Mouse (Mus musculus) embryonic facial prominence, embryonic 13.5 days (tissue): Measurements from ENCODE around the gene Cyp2c55. TPM values are rescaled to one million over a fixed set of nuclear protein-coding genes. Genes with fewer than 3 reads are reported as not detected.

Experiments used
- ATAC-seq: fragments of 200-750 bp; cut with Nextera tagmentation; 2 replicates; pipeline ENCODE4 v1.8.0; 2017; ENCODE audit warnings: low read depth; ENCODE audit not compliant: insufficient number of reproducible peaks, insufficient read depth, low FRiP score, low TSS enrichment
- H3K27ac ChIP-seq: fragments of 300-500 bp; sonication (generic); 2 replicates; pipeline ENCODE4 v1.5.1; 2015; ENCODE audit warnings: moderate library complexity, mild to moderate bottlenecking, inconsistent platforms
- H3K27me3 ChIP-seq: fragments of 300-500 bp; sonication (generic); 2 replicates; pipeline ENCODE4 v1.6.1; 2015; ENCODE audit warnings: mild to moderate bottlenecking, inconsistent platforms
- H3K36me3 ChIP-seq: fragments of 300-500 bp; sonication (generic); 2 replicates; pipeline ENCODE4 v1.6.1; 2015; ENCODE audit warnings: mild to moderate bottlenecking, inconsistent platforms
- H3K4me1 ChIP-seq: fragments of 300-500 bp; sonication (generic); 2 replicates; pipeline ENCODE4 v1.6.1; 2015; ENCODE audit warnings: inconsistent platforms
- H3K4me2 ChIP-seq: fragments of 300-500 bp; sonication (generic); 2 replicates; pipeline ENCODE4 v1.6.1; 2015; ENCODE audit warnings: moderate library complexity, mild to moderate bottlenecking, inconsistent platforms
- H3K4me3 ChIP-seq: fragments of 300-500 bp; sonication (generic); 2 replicates; pipeline ENCODE4 v1.5.1; 2015; ENCODE audit warnings: mild to moderate bottlenecking, inconsistent platforms
- H3K9ac ChIP-seq: fragments of 300-500 bp; sonication (generic); 2 replicates; pipeline ENCODE4 v1.6.1; 2015; ENCODE audit warnings: mild to moderate bottlenecking, inconsistent platforms
- H3K9me3 ChIP-seq: fragments of 300-500 bp; sonication (generic); 2 replicates; pipeline ENCODE4 v1.6.1; 2016; ENCODE audit warnings: inconsistent platforms
- WGBS: fragments of 180-500 bp; shearing (Covaris S2); methylation state at CpG from one replicate; pipeline ENCODE4 v1.1.7; 2015; ENCODE audit warnings: mixed read lengths; 5-methylcytosine and 5-hydroxymethylcytosine counted together
- polyA plus RNA-seq: library from polyadenylated mRNA; unstranded; fragments of >200 nt; fragmentation: Nextera tagmentation; extraction: Ambion mirVana; gene quantifications from 2 replicates; pipeline ENCODE4 v1.2.1, GENCODE M21; 2015

The Cyp2c55 gene
- polyA plus RNA-seq, result 0.43 TPM in 1 of 2 replicates, not detected in the other

- H3K4me2 ChIP-seq, result no peak within 1 kb of the TSS
- H3K9ac ChIP-seq, result no peak within 1 kb of the TSS
- H3K4me3 ChIP-seq, result no peak within 1 kb of the TSS
Measured at GRCm38 (mm10) chr19:39006715-39007114, at the start of gene Cyp2c55. TSS of gene Cyp2c55 (plus strand) at chr19:39007019.

GRCm38 (mm10) chr19:38970741-38971140 lies 36.1 kb upstream of the Cyp2c55 start:
- peaks cover 21% of the 10 kb centered on the region for H3K36me3 ChIP-seq
- no peak overlapping the region for H3K4me2 ChIP-seq
- ATAC-seq, result no peak
- H3K27ac ChIP-seq, result no peak overlapping the region
- H3K27me3 ChIP-seq, result no peaks in the 10 kb centered on the region
- no peaks in the 10 kb centered on the region for H3K4me1 ChIP-seq
- no peak overlapping the region for H3K4me3 ChIP-seq
- no peak overlapping the region for H3K9ac ChIP-seq
- WGBS, result 87% methylated on average over 6 of the region's 6 CpGs
- H3K9me3 ChIP-seq, result no peaks in the 10 kb centered on the region

More at GRCm38 (mm10) chr19:39006715-39007114, at the start of gene Cyp2c55:
- Histone ChIP-seq H3K27ac (no peak within 1 kb of the TSS), H3K27me3 (no peaks in the 10 kb centered on the region), H3K9me3 (no peaks in the 10 kb centered on the region), H3K36me3 (no peaks in the 10 kb centered on the region), H3K4me1 (no peaks in the 10 kb centered on the region)
- ATAC-seq, result no peak

GRCm38 (mm10) chr19:38972581-38972980 lies 34.2 kb upstream of the Cyp2c55 start:
- ATAC-seq, result 0 out of 2 replicates have a peak, but pooled peaks have one; percentile 32
- Histone ChIP-seq H3K36me3 (peaks cover 11% of the 10 kb centered on the region), H3K27ac (no peak overlapping the region), H3K27me3 (no peaks in the 10 kb centered on the region), H3K4me1 (no peaks in the 10 kb centered on the region), H3K9ac (no peak overlapping the region), H3K9me3 (no peaks in the 10 kb centered on the region), H3K4me3 (no peak overlapping the region), H3K4me2 (no peak overlapping the region)
- 82% methylated on average over 5 of the region's 5 CpGs for WGBS

- H3K36me3 ChIP-seq, result peaks cover 11% of the 10 kb centered on the region
- WGBS, result 63% methylated on average over 7 of the region's 7 CpGs
- H3K27ac ChIP-seq, result no peak overlapping the region
- no peak overlapping the region for H3K4me2 ChIP-seq
- no peak overlapping the region for H3K9ac ChIP-seq
- no peaks in the 10 kb centered on the region for H3K27me3 ChIP-seq
- no peaks in the 10 kb centered on the region for H3K4me1 ChIP-seq
- no peak for ATAC-seq
- no peaks in the 10 kb centered on the region for H3K9me3 ChIP-seq
- H3K4me3 ChIP-seq, result no peak overlapping the region
Measured at GRCm38 (mm10) chr19:38973666-38974065, 33.2 kb upstream of the Cyp2c55 start.

- no peak for ATAC-seq
- Histone ChIP-seq H3K4me2 (no peak overlapping the region), H3K4me1 (no peaks in the 10 kb centered on the region), H3K27me3 (no peaks in the 10 kb centered on the region), H3K27ac (no peak overlapping the region), H3K9me3 (no peaks in the 10 kb centered on the region), H3K4me3 (no peak overlapping the region), H3K36me3 (no peaks in the 10 kb centered on the region; the same call in 1 of the 2 replicates), H3K9ac (no peak overlapping the region)
Measured at GRCm38 (mm10) chr19:38976269-38976668, 30.6 kb upstream of the Cyp2c55 start.

- no peak overlapping the region for H3K9ac ChIP-seq
- no peak overlapping the region for H3K27ac ChIP-seq
- 0% methylated on average over 1 of the region's 1 CpGs for WGBS
- no peaks in the 10 kb centered on the region for H3K27me3 ChIP-seq
- ATAC-seq, result no peak
- no peaks in the 10 kb centered on the region for H3K36me3 ChIP-seq
- H3K9me3 ChIP-seq, result no peaks in the 10 kb centered on the region
- H3K4me1 ChIP-seq, result no peaks in the 10 kb centered on the region
- H3K4me2 ChIP-seq, result no peak overlapping the region
- H3K4me3 ChIP-seq, result no peak overlapping the region
Measured at GRCm38 (mm10) chr19:38981966-38982365, 24.9 kb upstream of the Cyp2c55 start.

- no peaks in the 10 kb centered on the region for H3K27me3 ChIP-seq
- ATAC-seq, result no peak
Measured at GRCm38 (mm10) chr19:38998248-38998647, 8.6 kb upstream of the Cyp2c55 start.

GRCm38 (mm10) chr19:38998676-38999075 lies 8.1 kb upstream of the Cyp2c55 start:
- peaks cover under 1% of the 10 kb centered on the region; the same call in 1 of the 2 replicates for H3K9me3 ChIP-seq
- no peaks in the 10 kb centered on the region for H3K27me3 ChIP-seq
- no peak for ATAC-seq
- no peak overlapping the region for H3K4me2 ChIP-seq
- no peak overlapping the region for H3K4me3 ChIP-seq
- H3K27ac ChIP-seq, result no peak overlapping the region
- 94% methylated on average over 1 of the region's 1 CpGs for WGBS
- H3K36me3 ChIP-seq, result no peaks in the 10 kb centered on the region
- H3K9ac ChIP-seq, result no peak overlapping the region
- H3K4me1 ChIP-seq, result no peaks in the 10 kb centered on the region

More at GRCm38 (mm10) chr19:38998248-38998647, 8.6 kb upstream of the Cyp2c55 start:
- Histone ChIP-seq H3K9ac (no peak overlapping the region), H3K9me3 (peaks cover 4% of the 10 kb centered on the region), H3K36me3 (no peaks in the 10 kb centered on the region), H3K27ac (no peak overlapping the region), H3K4me3 (no peak overlapping the region), H3K4me2 (no peak overlapping the region), H3K4me1 (no peaks in the 10 kb centered on the region)
- 83% methylated on average over 4 of the region's 4 CpGs for WGBS

GRCm38 (mm10) chr19:39005132-39005531 lies 1.7 kb upstream of the Cyp2c55 start:
- no peak overlapping the region for H3K4me3 ChIP-seq
- H3K4me1 ChIP-seq, result no peaks in the 10 kb centered on the region
- 93% methylated on average over 1 of the region's 1 CpGs for WGBS
- no peak overlapping the region for H3K27ac ChIP-seq
- H3K9ac ChIP-seq, result no peak overlapping the region
- no peaks in the 10 kb centered on the region for H3K36me3 ChIP-seq
- no peak overlapping the region for H3K4me2 ChIP-seq
- no peaks in the 10 kb centered on the region for H3K27me3 ChIP-seq
- no peaks in the 10 kb centered on the region for H3K9me3 ChIP-seq
- ATAC-seq, result no peak

- H3K4me3 ChIP-seq, result no peak overlapping the region
- no peak for ATAC-seq
- no peak overlapping the region for H3K9ac ChIP-seq
- no peaks in the 10 kb centered on the region for H3K4me1 ChIP-seq
- no peaks in the 10 kb centered on the region for H3K36me3 ChIP-seq
- H3K27me3 ChIP-seq, result no peaks in the 10 kb centered on the region
- H3K9me3 ChIP-seq, result no peaks in the 10 kb centered on the region
- 88% methylated on average over 1 of the region's 1 CpGs for WGBS
- H3K27ac ChIP-seq, result no peak overlapping the region
- H3K4me2 ChIP-seq, result no peak overlapping the region
Measured at GRCm38 (mm10) chr19:39057928-39058327, 51.1 kb downstream of the Cyp2c55 start.

- no peaks in the 10 kb centered on the region for H3K9me3 ChIP-seq
- no peaks in the 10 kb centered on the region for H3K27me3 ChIP-seq
- H3K27ac ChIP-seq, result no peak within 1 kb of the TSS
- no peaks in the 10 kb centered on the region for H3K4me1 ChIP-seq
- H3K9ac ChIP-seq, result no peak within 1 kb of the TSS
- H3K36me3 ChIP-seq, result no peaks in the 10 kb centered on the region
- 75% methylated on average over 2 of the region's 2 CpGs for WGBS
- ATAC-seq, result no peak
- no peak within 1 kb of the TSS for H3K4me3 ChIP-seq
- no peak within 1 kb of the TSS for H3K4me2 ChIP-seq
Measured at GRCm38 (mm10) chr19:39060719-39061118, 53.9 kb downstream of the Cyp2c55 start, which contains the start of gene Cyp2c65. TSS of gene Cyp2c65 (plus strand) at chr19:39061015.
